Mouse (Mus musculus) midbrain, embryonic 13.5 days (tissue): ENCODE measurements at regions not wholly inside any gene's neighbourhood (a gene's known extent, or its start where the extent isn't known, plus 50 kb on each side); places are given as distances from the start of the nearest gene placed in this dataset.

ENCODE experiments used
- ATAC-seq: fragments of 200-750 bp; cut with Nextera tagmentation; 2 replicates; pipeline ENCODE4 v1.8.0; 2017; ENCODE audit warnings: mild to moderate bottlenecking, moderate TSS enrichment, moderate library complexity
- H3K27ac ChIP-seq: fragments of 300-500 bp; sonication (generic); 2 replicates; pipeline ENCODE4 v1.5.1; 2015; ENCODE audit warnings: inconsistent platforms, mild to moderate bottlenecking, moderate library complexity
- H3K27me3 ChIP-seq: fragments of 300-500 bp; sonication (generic); 2 replicates; pipeline ENCODE4 v1.6.1; 2015; ENCODE audit warnings: mild to moderate bottlenecking, inconsistent platforms
- H3K36me3 ChIP-seq: fragments of 300-500 bp; sonication (generic); 2 replicates; pipeline ENCODE4 v1.6.1; 2015; ENCODE audit warnings: mild to moderate bottlenecking, inconsistent platforms
- H3K4me1 ChIP-seq: fragments of 300-500 bp; sonication (generic); replicated peaks from 2 replicates; pipeline ENCODE4 v1.6.1; 2015; ENCODE audit warnings: inconsistent platforms
- H3K4me2 ChIP-seq: fragments of 300-500 bp; sonication (generic); replicated peaks from 2 replicates; pipeline ENCODE4 v1.6.1; 2015; ENCODE audit warnings: moderate library complexity, mild to moderate bottlenecking, inconsistent platforms
- H3K4me3 ChIP-seq: fragments of 300-500 bp; sonication (generic); replicated peaks from 2 replicates; pipeline ENCODE4 v1.5.1; 2015; ENCODE audit warnings: mild to moderate bottlenecking, inconsistent platforms
- H3K9ac ChIP-seq: fragments of 300-500 bp; sonication (generic); replicated peaks from 2 replicates; pipeline ENCODE4 v1.6.1; 2015; ENCODE audit warnings: mild to moderate bottlenecking, inconsistent platforms
- H3K9me3 ChIP-seq: fragments of 300-500 bp; sonication (generic); 2 replicates; pipeline ENCODE4 v1.6.1; 2016; ENCODE audit warnings: mild to moderate bottlenecking, inconsistent platforms
- WGBS: fragments of 180-500 bp; shearing (Covaris S2); methylation state at CpG from one replicate; pipeline ENCODE4 v1.1.7; 2015; 5-methylcytosine and 5-hydroxymethylcytosine counted together

DNA sequence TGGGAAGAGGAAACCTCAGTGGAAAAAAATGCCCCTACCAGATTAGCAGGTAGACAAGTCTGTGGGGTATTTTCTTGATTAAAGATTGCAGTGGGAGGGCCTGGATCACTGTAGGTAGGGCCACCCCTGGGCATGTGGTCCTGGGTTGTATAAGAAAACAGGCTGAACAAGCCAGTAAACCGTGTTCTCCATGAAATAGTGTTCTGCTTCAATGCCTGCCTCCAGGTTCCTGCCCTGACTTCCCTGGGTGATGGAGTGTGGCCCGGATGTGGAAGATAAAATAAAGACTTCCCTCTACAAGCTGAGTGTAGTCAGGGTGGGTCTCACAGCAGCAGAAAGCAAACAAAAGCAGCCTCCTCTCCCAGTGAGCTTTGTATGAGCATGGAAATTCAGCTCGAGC is 231.6 kb downstream of the Bcl11b start:
- H3K27ac ChIP-seq = no peak overlapping the region
- H3K36me3 ChIP-seq = no peaks in the 10 kb centered on the region
- no peaks in the 10 kb centered on the region for H3K4me1 ChIP-seq
- 40% methylated on average over 3 of the region's 3 CpGs for WGBS
- H3K4me2 ChIP-seq = no peak overlapping the region
- ATAC-seq = no peak
- no peaks in the 10 kb centered on the region for H3K27me3 ChIP-seq
- H3K4me3 ChIP-seq = no peak overlapping the region
- peaks cover 7% of the 10 kb centered on the region; the same call in 1 of the 2 replicates for H3K9me3 ChIP-seq
- no peak overlapping the region for H3K9ac ChIP-seq

GRCm38 (mm10) chr12:107778046-107778445 is 225.4 kb downstream of the Bcl11b start:
- no peak overlapping the region for H3K9ac ChIP-seq
- H3K4me3 ChIP-seq = no peak overlapping the region
- WGBS = 81% methylated on average over 9 of the region's 9 CpGs
- no peaks in the 10 kb centered on the region for H3K4me1 ChIP-seq
- H3K27me3 ChIP-seq = no peaks in the 10 kb centered on the region
- no peak overlapping the region for H3K27ac ChIP-seq
- H3K36me3 ChIP-seq = no peaks in the 10 kb centered on the region
- no peak for ATAC-seq
- H3K9me3 ChIP-seq = peaks cover 7% of the 10 kb centered on the region; the same call in 1 of the 2 replicates
- no peak overlapping the region for H3K4me2 ChIP-seq

GRCm38 (mm10) chr12:107779306-107780057 is 223.9 kb downstream of the Bcl11b start:
- ATAC-seq = no peak
- no peak overlapping the region for H3K4me2 ChIP-seq
- WGBS = 91% methylated on average over 13 of the region's 13 CpGs

GRCm38 (mm10) chr12:107782147-107782546 is 221.3 kb downstream of the Bcl11b start:
- H3K4me2 ChIP-seq = no peak overlapping the region
- no peak overlapping the region for H3K27ac ChIP-seq
- 70% methylated on average over 3 of the region's 3 CpGs for WGBS
- H3K27me3 ChIP-seq = no peaks in the 10 kb centered on the region
- no peaks in the 10 kb centered on the region for H3K36me3 ChIP-seq
- H3K9ac ChIP-seq = no peak overlapping the region
- no peaks in the 10 kb centered on the region for H3K9me3 ChIP-seq
- ATAC-seq = no peak
- no peaks in the 10 kb centered on the region for H3K4me1 ChIP-seq
- H3K4me3 ChIP-seq = no peak overlapping the region

More at GRCm38 (mm10) chr12:107779306-107780057, 223.9 kb downstream of the Bcl11b start:
- no peak overlapping the region for H3K9ac ChIP-seq
- no peaks in the 10 kb centered on the region for H3K4me1 ChIP-seq
- H3K36me3 ChIP-seq = no peaks in the 10 kb centered on the region
- no peaks in the 10 kb centered on the region for H3K27me3 ChIP-seq
- no peak overlapping the region for H3K4me3 ChIP-seq
- peaks cover 4% of the 10 kb centered on the region; the same call in 1 of the 2 replicates for H3K9me3 ChIP-seq
- no peak overlapping the region for H3K27ac ChIP-seq

DNA sequence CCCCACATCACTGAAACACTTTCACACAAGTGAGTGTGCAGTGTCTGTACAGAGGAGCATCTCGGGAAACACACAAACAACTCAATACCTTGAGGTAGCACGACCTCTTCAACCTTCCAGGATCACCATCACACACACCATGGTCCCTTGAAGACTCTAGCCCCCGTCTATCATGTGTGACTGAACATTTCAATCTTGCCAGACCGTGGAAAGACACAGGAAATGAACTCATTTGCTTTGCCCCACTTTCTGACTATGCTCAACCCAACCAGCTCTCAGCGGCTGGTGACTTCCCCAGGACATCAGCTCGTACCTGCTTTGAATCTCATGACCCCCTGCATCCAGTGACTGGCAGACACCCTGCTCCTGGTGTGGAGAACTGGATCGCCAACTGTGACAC is 219.6 kb downstream of the Bcl11b start:
- H3K4me1 ChIP-seq = no peaks in the 10 kb centered on the region
- 87% methylated on average over 7 of the region's 7 CpGs for WGBS
- H3K27ac ChIP-seq = no peak overlapping the region
- ATAC-seq = no peak
- no peaks in the 10 kb centered on the region for H3K9me3 ChIP-seq
- H3K36me3 ChIP-seq = no peaks in the 10 kb centered on the region
- no peaks in the 10 kb centered on the region for H3K27me3 ChIP-seq
- no peak overlapping the region for H3K4me2 ChIP-seq
- no peak overlapping the region for H3K4me3 ChIP-seq
- no peak overlapping the region for H3K9ac ChIP-seq

GRCm38 (mm10) chr12:107789818-107790217 is 213.6 kb downstream of the Bcl11b start:
- no peak overlapping the region for H3K9ac ChIP-seq
- no peaks in the 10 kb centered on the region for H3K36me3 ChIP-seq
- no peaks in the 10 kb centered on the region for H3K4me1 ChIP-seq
- no peaks in the 10 kb centered on the region for H3K9me3 ChIP-seq
- no peaks in the 10 kb centered on the region for H3K27me3 ChIP-seq
- no peak overlapping the region for H3K4me3 ChIP-seq
- no peak overlapping the region for H3K4me2 ChIP-seq
- no peak for ATAC-seq
- WGBS = 38% methylated on average over 6 of the region's 6 CpGs
- no peak overlapping the region for H3K27ac ChIP-seq

DNA sequence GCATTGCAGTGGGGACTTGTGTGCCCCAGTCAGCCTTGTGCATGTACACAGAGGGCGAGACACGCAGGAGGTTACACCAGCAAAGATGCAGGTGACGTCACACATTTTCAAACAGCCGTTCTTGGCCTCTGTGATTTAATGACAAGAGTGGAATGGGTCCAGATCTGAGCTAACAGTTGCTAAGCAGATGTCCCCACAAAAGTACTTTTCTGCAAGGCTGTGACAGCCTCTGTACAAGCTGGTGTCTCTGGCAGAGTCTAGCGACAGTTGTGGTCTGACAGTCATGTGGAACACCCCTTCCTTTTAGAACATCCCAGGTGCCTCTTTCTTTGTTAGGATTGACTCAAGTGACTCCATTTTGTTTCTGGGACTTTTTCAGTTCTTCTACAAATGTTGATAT is 203.1 kb downstream of the Bcl11b start:
- Histone ChIP-seq H3K36me3 (no peaks in the 10 kb centered on the region), H3K4me2 (no peak overlapping the region), H3K9me3 (no peaks in the 10 kb centered on the region), H3K9ac (no peak overlapping the region), H3K27ac (no peak overlapping the region), H3K4me3 (no peak overlapping the region), H3K4me1 (0 out of 2 replicates have a peak, but pooled peaks cover 2% of the 10 kb centered on the region), H3K27me3 (no peaks in the 10 kb centered on the region)
- WGBS = 95% methylated on average over 5 of the region's 5 CpGs
- no peak for ATAC-seq

DNA sequence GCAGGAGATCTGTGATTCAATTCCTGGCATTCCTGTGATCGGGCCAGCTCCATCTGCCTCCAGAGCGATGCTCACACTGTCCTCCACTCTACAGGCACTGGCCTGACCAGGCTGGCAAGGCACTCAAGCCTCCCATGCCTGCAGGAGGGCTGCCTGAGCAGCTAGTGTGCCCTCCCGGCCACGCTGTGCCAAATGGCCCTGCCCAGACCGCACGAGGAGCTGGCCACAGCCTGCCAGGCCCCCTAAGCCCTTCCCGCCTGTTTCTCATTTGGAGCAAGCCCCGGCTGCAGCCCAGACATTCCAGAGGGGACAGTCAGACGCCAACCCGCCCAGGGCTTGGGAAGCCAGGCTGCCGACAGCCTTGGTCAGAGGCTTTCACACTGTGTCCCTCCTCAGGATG is 195.8 kb downstream of the Bcl11b start:
- H3K36me3 ChIP-seq = no peaks in the 10 kb centered on the region
- H3K27me3 ChIP-seq = 0 out of 2 replicates have a peak, but pooled peaks cover 2% of the 10 kb centered on the region
- H3K4me3 ChIP-seq = no peak overlapping the region
- WGBS = 37% methylated on average over 11 of the region's 11 CpGs
- H3K27ac ChIP-seq = no peak overlapping the region
- H3K9me3 ChIP-seq = no peaks in the 10 kb centered on the region
- no peak overlapping the region for H3K4me2 ChIP-seq
- H3K4me1 ChIP-seq = peaks cover 12% of the 10 kb centered on the region
- ATAC-seq = peak; percentile 27; the same call in 1 of the 2 replicates
- no peak overlapping the region for H3K9ac ChIP-seq

DNA sequence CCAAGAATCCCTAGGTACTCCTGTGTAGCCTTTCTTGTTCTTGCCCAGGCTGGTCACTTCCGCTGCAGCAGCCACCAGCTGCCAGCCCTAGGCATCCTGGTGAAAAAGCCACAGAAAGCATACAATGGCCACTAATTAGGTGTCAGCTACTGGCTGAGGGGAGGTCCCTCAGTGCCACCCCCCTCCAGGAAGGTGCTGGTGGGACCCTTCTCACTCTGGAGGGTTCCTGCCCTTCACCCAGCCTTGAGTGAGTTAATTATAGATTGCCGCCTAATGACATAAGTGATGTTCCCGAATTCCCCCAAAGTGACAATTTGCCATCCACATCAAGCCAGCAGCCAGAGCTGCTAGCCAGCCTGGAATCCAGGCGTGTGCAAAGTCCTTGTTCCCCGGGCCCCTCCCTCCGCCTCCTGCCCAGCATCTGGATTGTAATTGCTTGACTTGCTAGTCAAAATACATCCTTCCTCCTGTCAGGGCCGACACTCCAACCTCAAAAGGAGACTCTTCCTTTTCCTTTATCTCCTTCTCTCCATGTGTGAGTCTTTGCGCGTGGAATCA is 195.2 kb downstream of the Bcl11b start:
- H3K27me3 ChIP-seq = 0 out of 2 replicates have a peak, but pooled peaks cover 2% of the 10 kb centered on the region
- H3K4me2 ChIP-seq = no peak overlapping the region
- H3K36me3 ChIP-seq = no peaks in the 10 kb centered on the region
- 0 out of 2 replicates have a peak, but pooled peaks have one; percentile 6 for ATAC-seq
- no peak overlapping the region for H3K9ac ChIP-seq
- no peaks in the 10 kb centered on the region for H3K9me3 ChIP-seq
- H3K4me3 ChIP-seq = no peak overlapping the region
- peaks cover 12% of the 10 kb centered on the region for H3K4me1 ChIP-seq
- 66% methylated on average over 9 of the region's 9 CpGs for WGBS
- H3K27ac ChIP-seq = no peak overlapping the region

DNA sequence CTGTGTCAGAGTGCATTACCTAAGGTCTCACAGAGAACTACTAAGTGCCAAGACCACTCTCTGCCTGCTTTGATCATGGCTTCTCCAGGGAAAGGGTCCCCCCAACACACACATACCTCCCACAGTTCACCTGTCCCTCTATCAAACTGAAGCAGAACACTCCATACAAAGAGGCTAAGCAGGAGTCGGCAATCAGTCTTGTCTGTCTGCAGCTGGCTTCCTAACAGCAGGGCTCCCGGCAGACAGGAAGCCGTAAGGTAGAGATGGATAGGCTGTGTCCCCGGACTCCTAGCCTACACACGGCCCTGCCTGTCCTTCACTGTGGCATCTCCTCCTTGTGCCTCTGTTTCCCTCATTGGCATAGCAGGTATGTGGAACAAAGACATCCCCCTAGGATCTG is 192.2 kb downstream of the Bcl11b start:
- WGBS = 69% methylated on average over 5 of the region's 5 CpGs
- no peaks in the 10 kb centered on the region for H3K36me3 ChIP-seq
- H3K27ac ChIP-seq = no peak overlapping the region
- no peak overlapping the region for H3K4me2 ChIP-seq
- no peaks in the 10 kb centered on the region for H3K9me3 ChIP-seq
- H3K9ac ChIP-seq = no peak overlapping the region
- peaks cover 12% of the 10 kb centered on the region for H3K4me1 ChIP-seq
- no peak for ATAC-seq
- no peak overlapping the region for H3K4me3 ChIP-seq
- 0 out of 2 replicates have a peak, but pooled peaks cover 2% of the 10 kb centered on the region for H3K27me3 ChIP-seq

DNA sequence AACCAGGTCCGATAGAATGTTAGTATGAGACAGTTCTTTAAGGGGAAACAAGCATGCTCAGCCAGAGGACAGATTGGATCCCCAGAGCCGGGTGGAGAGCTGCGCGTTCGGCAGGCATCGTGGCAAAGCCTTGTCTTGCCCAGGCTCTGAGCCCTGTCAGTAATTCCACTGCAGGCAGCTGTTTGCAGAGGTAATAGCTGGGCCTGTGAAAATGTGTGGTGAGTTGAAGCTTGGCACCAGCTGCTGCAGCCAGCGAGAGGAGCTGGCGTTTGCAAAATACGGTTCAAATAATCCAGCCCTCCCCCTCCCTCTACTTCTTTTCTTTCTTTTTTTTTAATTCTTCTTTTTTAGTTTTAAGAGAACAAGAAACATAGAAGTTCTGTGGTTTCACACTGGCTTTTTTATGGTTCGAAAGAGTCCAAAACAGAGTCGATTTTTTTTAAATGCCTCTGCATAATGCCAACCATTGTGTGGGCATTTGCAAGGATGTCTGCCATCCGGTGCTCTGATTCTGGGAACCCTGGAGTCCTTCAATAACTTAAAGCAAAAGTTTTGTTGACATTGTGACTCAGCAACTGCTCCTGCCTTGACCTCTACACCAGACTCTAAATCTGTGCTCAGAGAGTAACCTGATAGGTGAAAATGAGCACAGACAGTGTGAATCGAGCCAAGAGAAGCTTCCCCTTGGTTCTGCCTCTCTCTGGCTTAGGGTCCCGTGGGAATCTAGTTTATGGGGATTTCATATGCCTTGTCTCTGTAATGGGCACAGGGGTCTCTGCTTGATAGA is 190.7 kb downstream of the Bcl11b start:
- Histone ChIP-seq H3K36me3 (no peaks in the 10 kb centered on the region), H3K4me1 (peaks cover 8% of the 10 kb centered on the region), H3K4me2 (no peak overlapping the region), H3K27me3 (no peaks in the 10 kb centered on the region), H3K9me3 (no peaks in the 10 kb centered on the region), H3K4me3 (no peak overlapping the region), H3K9ac (no peak overlapping the region), H3K27ac (no peak overlapping the region)
- no peak for ATAC-seq
- WGBS = 72% methylated on average over 14 of the region's 14 CpGs

DNA sequence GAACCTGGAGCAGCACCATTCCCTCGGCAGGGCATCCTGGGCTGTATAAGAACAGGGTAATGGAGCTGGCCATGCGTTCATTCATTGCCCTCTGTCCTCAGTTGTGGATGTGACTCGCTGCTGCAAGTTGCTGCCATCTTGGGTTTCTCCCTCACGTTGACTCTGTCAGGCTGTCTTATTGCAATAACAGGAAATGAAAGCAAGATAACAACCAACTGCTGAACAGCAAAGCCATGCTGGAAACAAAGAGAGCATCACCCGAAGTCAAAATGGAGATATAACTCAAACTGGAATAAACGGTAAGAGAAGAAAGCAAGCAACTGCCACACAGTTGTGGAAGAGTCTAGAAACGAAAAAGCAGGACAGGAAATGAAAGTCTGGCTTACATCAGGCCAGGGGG is 188.5 kb downstream of the Bcl11b start:
- Histone ChIP-seq H3K27ac (no peak overlapping the region), H3K27me3 (no peaks in the 10 kb centered on the region), H3K4me3 (no peak overlapping the region), H3K36me3 (no peaks in the 10 kb centered on the region), H3K9ac (no peak overlapping the region), H3K4me1 (no peaks in the 10 kb centered on the region), H3K4me2 (no peak overlapping the region), H3K9me3 (no peaks in the 10 kb centered on the region)
- 87% methylated on average over 7 of the region's 7 CpGs for WGBS
- ATAC-seq = no peak
